ENCODE assay signal across 22 mouse cellular contexts in genomic region chr1:136543920-136544319, GRCm38 (mm10).
"Had no signal": no experiment of that assay in that cellular context is flagged by ENCODE, and none has a peak within 500 bp of the region (broad histone marks: within the 10 kb centered on the region; RNA-seq: fewer than 3 reads in every experiment).

No protein-coding gene starts in this region.

- H3K36me3 ChIP-seq: lung, embryonic 15.5 days; midbrain, embryonic 13.5 days; midbrain, embryonic 15.5 days; neural tube, embryonic 13.5 days; neural tube, embryonic 15.5 days had no signal

- H3K27me3 ChIP-seq: lung, embryonic 15.5 days; midbrain, embryonic 13.5 days; midbrain, embryonic 15.5 days; neural tube, embryonic 13.5 days; neural tube, embryonic 15.5 days had no signal

- H3K4me2 ChIP-seq: lung, embryonic 15.5 days; midbrain, embryonic 11.5 days; midbrain, embryonic 13.5 days; midbrain, embryonic 15.5 days; neural tube, embryonic 13.5 days; neural tube, embryonic 15.5 days had no signal

- H3K9me3 ChIP-seq: lung, embryonic 15.5 days; megakaryocyte, embryonic 14.5 days; midbrain, embryonic 13.5 days; midbrain, embryonic 15.5 days; neural tube, embryonic 13.5 days; neural tube, embryonic 15.5 days had no signal

- H3K4me1 ChIP-seq: megakaryocyte, embryonic 14.5 days; midbrain, embryonic 15.5 days; neural tube, embryonic 13.5 days had no signal

- H3K4me3 ChIP-seq: lung, embryonic 15.5 days; megakaryocyte, embryonic 14.5 days; midbrain, embryonic 13.5 days; midbrain, embryonic 15.5 days; myocyte; neural tube, embryonic 13.5 days; neural tube, embryonic 15.5 days had no signal

- H3K27ac ChIP-seq: lung, embryonic 15.5 days; macrophage; midbrain, embryonic 13.5 days; midbrain, embryonic 15.5 days; neural tube, embryonic 13.5 days; neural tube, embryonic 15.5 days had no signal

- DNase-seq: liver, postnatal 0 days; lung, adult 2 months; lung, postnatal 14 days; lung, postnatal 36 days; retina, postnatal 1 day; right cerebral cortex, adult 18-20 months; right cerebral cortex, postnatal 25 days; right cerebral cortex, postnatal 4 days; spleen, adult 18-20 months; thymus, adult 18-20 months; thymus, postnatal 14 days; thymus, postnatal 36 days had no signal

- ATAC-seq: liver, postnatal 0 days; lung, postnatal 0 days; midbrain, embryonic 13.5 days; midbrain, embryonic 15.5 days had no signal

- H3K9ac ChIP-seq: liver, postnatal 0 days; lung, embryonic 15.5 days; midbrain, embryonic 13.5 days; midbrain, embryonic 15.5 days; neural tube, embryonic 13.5 days; neural tube, embryonic 15.5 days had no signal
